Mouse (Mus musculus) liver, adult (tissue): ENCODE data around the gene Gm11596.
"Not testable (repeated sequence)": the region's sequence is repeated elsewhere in the genome, so short reads cannot be mapped to it uniquely, and the experiment has no call there.

ENCODE experiments used
- GATA4 ChIP-seq: IDR thresholded peaks from 2 replicates; pipeline ENCODE4 v1.6.1; 2014; ENCODE audit warnings: mild to moderate bottlenecking, low read length; ENCODE audit not compliant: insufficient replicate concordance

Gm11596 gene

GRCm38 (mm10) chr11:99793367-99793766 is at the start of gene Gm11596:
TSS of gene Gm11596 (minus strand) at chr11:99793467.
- TF ChIP-seq GATA4: no peak

- TF ChIP-seq GATA4: no peak
These were observed 48.9 kb upstream of the Gm11596 start for GRCm38 (mm10) chr11:99842185-99842584.

- no peak for TF ChIP-seq GATA4
These were observed 44.7 kb upstream of the Gm11596 start, which contains the start of gene 2300003K06Rik for GRCm38 (mm10) chr11:99837966-99838365. TSS of gene 2300003K06Rik (minus strand) at chr11:99838066.

GRCm38 (mm10) chr11:99815566-99815965 is 22.3 kb upstream of the Gm11596 start, which contains the start of gene Gm11564:
TSS of gene Gm11564 (minus strand) at chr11:99815666.
- not testable (repeated sequence) for TF ChIP-seq GATA4

GRCm38 (mm10) chr11:99809792-99810191 is 16.5 kb upstream of the Gm11596 start, which contains the start of gene Krtap4-13:
TSS of gene Krtap4-13 (minus strand) at chr11:99809892.
- TF ChIP-seq GATA4: not testable (repeated sequence)

GRCm38 (mm10) chr11:99804346-99804745 is 11.1 kb upstream of the Gm11596 start, which contains the start of gene Gm11554:
TSS of gene Gm11554 (minus strand) at chr11:99804446.
- not testable (repeated sequence) for TF ChIP-seq GATA4

- TF ChIP-seq GATA4: not testable (repeated sequence)
These were observed 5.6 kb upstream of the Gm11596 start, which contains the start of gene Gm11569 for GRCm38 (mm10) chr11:99798832-99799231. TSS of gene Gm11569 (minus strand) at chr11:99798932.

GRCm38 (mm10) chr11:99784900-99785299 is 8.4 kb downstream of the Gm11596 start, which contains the start of gene Krtap4-9:
TSS of gene Krtap4-9 (plus strand) at chr11:99785200.
- not testable (repeated sequence) for TF ChIP-seq GATA4

- TF ChIP-seq GATA4: no peak
These were observed 12.7 kb downstream of the Gm11596 start, which contains the start of gene Krtap4-8 for GRCm38 (mm10) chr11:99780604-99781003. TSS of gene Krtap4-8 (minus strand) at chr11:99780704.

GRCm38 (mm10) chr11:99778401-99778800 is 14.9 kb downstream of the Gm11596 start:
- no peak for TF ChIP-seq GATA4

- not testable (repeated sequence) for TF ChIP-seq GATA4
These were observed 20.5 kb downstream of the Gm11596 start, which contains the start of gene Gm11595 for GRCm38 (mm10) chr11:99772813-99773212. TSS of gene Gm11595 (minus strand) at chr11:99772913.

- TF ChIP-seq GATA4: no peak
These were observed 24.9 kb downstream of the Gm11596 start for GRCm38 (mm10) chr11:99768410-99768809.

GRCm38 (mm10) chr11:99758877-99759276 is 34.4 kb downstream of the Gm11596 start:
- TF ChIP-seq GATA4: no peak

GRCm38 (mm10) chr11:99743985-99744384 is 49.3 kb downstream of the Gm11596 start:
- peak; percentile 80 for TF ChIP-seq GATA4
